Mouse (Mus musculus) limb, embryonic 14.5 days (tissue): ENCODE measurements around the gene Stat5a. TPM values are rescaled to one million over a fixed set of nuclear protein-coding genes. Genes with fewer than 3 reads are reported as not detected.

Experiments
- ATAC-seq: fragments of 200-750 bp; cut with Nextera tagmentation; 2 replicates; pipeline ENCODE4 v1.8.0; 2017; ENCODE audit warnings: low read depth, moderate number of reproducible peaks, moderate TSS enrichment; ENCODE audit not compliant: low FRiP score
- DNase-seq: peaks from one replicate; pipeline ENCODE4 v3.0.0-alpha.2; 2015; ENCODE audit warnings: low spot score
- H3K27ac ChIP-seq: fragments of 300-500 bp; sonication (generic); replicated peaks from 2 replicates; pipeline ENCODE4 v1.5.1; 2014; ENCODE audit warnings: low read depth, mild to moderate bottlenecking, low read length, moderate library complexity, mixed read lengths
- H3K27me3 ChIP-seq: fragments of 300-500 bp; sonication (generic); 2 replicates; pipeline ENCODE4 v1.6.1; 2014; ENCODE audit warnings: low read length, mixed read lengths; ENCODE audit not compliant: control insufficient read depth, insufficient read depth
- H3K36me3 ChIP-seq: fragments of 300-500 bp; sonication (generic); 2 replicates; pipeline ENCODE4 v1.6.1; 2014; ENCODE audit warnings: mild to moderate bottlenecking, low read length, moderate library complexity, mixed read lengths; ENCODE audit not compliant: control insufficient read depth, insufficient read depth
- H3K4me1 ChIP-seq: fragments of 300-500 bp; sonication (generic); 2 replicates; pipeline ENCODE4 v1.6.1; 2014; ENCODE audit warnings: antibody characterized with exemption, low read length, mixed read lengths; ENCODE audit not compliant: control insufficient read depth, insufficient read depth
- H3K4me2 ChIP-seq: fragments of 300-500 bp; sonication (generic); replicated peaks from 2 replicates; pipeline ENCODE4 v1.6.1; 2014; ENCODE audit warnings: low read depth, mild to moderate bottlenecking, low read length, moderate library complexity; ENCODE audit not compliant: severe bottlenecking
- H3K4me3 ChIP-seq: fragments of 300-500 bp; sonication (generic); replicated peaks from 2 replicates; pipeline ENCODE4 v1.5.1; 2014; ENCODE audit warnings: low read length
- H3K9ac ChIP-seq: fragments of 300-500 bp; sonication (generic); 2 replicates; pipeline ENCODE4 v1.6.1; 2014; ENCODE audit warnings: mild to moderate bottlenecking, low read depth, low read length, moderate library complexity; ENCODE audit not compliant: severe bottlenecking
- H3K9me3 ChIP-seq: fragments of 300-500 bp; sonication (generic); 2 replicates; pipeline ENCODE4 v1.6.1; 2016; ENCODE audit warnings: low read length; ENCODE audit not compliant: control insufficient read depth
- POLR2A ChIP-seq: fragments of 200-500 bp; IDR thresholded peaks from 2 replicates; pipeline ENCODE4 v1.8.0; 2012; ENCODE audit warnings: inconsistent platforms, mild to moderate bottlenecking, moderate library complexity, borderline replicate concordance; ENCODE audit not compliant: insufficient read depth, insufficient read length; ENCODE audit errors: extremely low read depth
- WGBS: fragments of 180-500 bp; shearing (Covaris S2); extraction: QIAGEN DNeasy Blood & Tissue Kit; methylation state at CpG from one replicate; pipeline ENCODE4 v1.1.7; 2014; 5-methylcytosine and 5-hydroxymethylcytosine counted together
- polyA plus RNA-seq, 2 experiments: library from polyadenylated mRNA; depleted of rRNA in 1 of 2; stranded (reverse) in 1 of 2; unstranded in 1 of 2; fragments of >200 nt; fragmentation: Nextera tagmentation in 1 of 2; extraction: Ambion mirVana in 1 of 2; gene quantifications; 2 replicates each; pipeline versions ENCODE4 v1.2.1 to v1.2.3; 2012 to 2014

Gene Stat5a
- polyA plus RNA-seq, 2 experiments: 7.8 to 8.0 TPM

DNA sequence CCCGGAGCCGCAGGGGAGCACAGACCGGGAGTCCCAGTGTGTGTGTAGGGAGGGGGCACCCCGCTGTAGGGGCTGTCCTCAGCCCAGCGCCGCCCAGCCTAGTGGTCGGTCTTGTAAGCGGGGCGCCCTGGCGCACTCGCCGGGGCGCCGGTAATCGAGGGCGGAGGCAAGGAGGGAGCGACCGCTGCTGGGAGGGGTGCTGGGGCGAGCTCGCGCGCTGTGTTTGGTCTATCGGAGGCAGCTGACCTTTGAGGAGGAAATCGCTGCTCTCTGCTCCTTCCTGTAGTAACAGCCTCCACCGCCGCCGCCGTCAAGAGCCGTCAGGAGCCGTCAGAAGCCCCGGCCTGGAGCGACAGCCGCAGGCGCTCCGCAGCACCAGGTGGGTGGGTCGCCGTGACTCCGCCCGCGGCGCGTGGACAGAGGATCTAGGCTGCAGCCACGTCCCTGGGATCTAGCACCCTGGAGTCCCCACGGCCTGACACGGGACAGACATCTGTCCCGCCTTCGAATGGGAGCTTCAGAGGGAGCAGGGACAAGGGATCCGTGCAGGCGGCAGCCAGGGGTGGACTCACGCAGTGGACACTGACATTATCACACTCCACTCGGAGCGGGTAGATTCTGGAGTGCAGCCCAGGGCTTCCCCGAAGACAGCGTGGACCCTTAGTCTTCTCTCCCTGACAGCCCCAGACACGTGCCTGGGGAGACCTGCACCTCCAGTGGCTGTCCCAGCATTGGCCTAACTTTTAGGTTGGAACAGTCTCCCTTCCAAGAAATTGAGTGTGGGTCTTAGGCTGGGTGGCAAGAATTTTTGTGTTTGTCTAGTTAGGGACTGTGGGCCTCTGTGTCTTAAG lies 1.3 kb downstream of the Stat5a start:
- ATAC-seq: peak; percentile 86
- 4% methylated on average over 50 of the region's 55 CpGs for WGBS
- no peak overlapping the region for H3K27ac ChIP-seq

DNA sequence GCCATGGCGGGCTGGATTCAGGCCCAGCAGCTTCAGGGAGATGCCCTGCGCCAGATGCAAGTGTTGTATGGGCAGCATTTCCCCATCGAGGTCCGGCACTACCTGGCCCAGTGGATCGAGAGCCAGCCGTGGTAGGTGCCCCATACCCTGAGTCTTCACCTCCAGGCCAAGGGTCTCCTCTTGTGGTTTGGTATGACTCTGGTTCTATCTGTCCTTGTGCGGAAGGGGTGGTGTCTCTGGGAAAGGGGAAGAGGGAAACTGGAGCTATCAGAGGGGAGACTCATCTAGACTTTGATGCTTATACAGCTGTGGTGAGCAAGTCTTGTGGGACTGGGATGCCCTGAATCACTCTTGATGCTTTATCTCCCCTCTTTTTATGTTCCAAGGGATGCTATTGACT lies 2.2 kb downstream of the Stat5a start:
- TF ChIP-seq POLR2A: no peak
- WGBS: 93% methylated on average over 3 of the region's 7 CpGs
- H3K9ac ChIP-seq: no peak overlapping the region
- H3K4me3 ChIP-seq: no peak overlapping the region
- peaks cover 19% of the 10 kb centered on the region; the same call in 1 of the 2 replicates for H3K27me3 ChIP-seq
- peaks cover 4% of the 10 kb centered on the region; the same call in 1 of the 2 replicates for H3K4me1 ChIP-seq
- no peaks in the 10 kb centered on the region for H3K9me3 ChIP-seq
- no peak overlapping the region for H3K27ac ChIP-seq
- DNase-seq (no peak), ATAC-seq (no peak)
- H3K36me3 ChIP-seq: no peaks in the 10 kb centered on the region
- H3K4me2 ChIP-seq: no peak overlapping the region

More for the DNA sequence above, 1.3 kb downstream of the Stat5a start:
- H3K4me1 ChIP-seq: peaks cover 4% of the 10 kb centered on the region; the same call in 1 of the 2 replicates
- no peaks in the 10 kb centered on the region for H3K36me3 ChIP-seq
- TF ChIP-seq POLR2A: no peak
- peak overlapping the region; percentile 47 for H3K4me3 ChIP-seq
- H3K9ac ChIP-seq: peak overlapping the region; percentile 56
- DNase-seq: peak; percentile 77
- peak overlapping the region; percentile 71 for H3K4me2 ChIP-seq
- no peaks in the 10 kb centered on the region for H3K9me3 ChIP-seq
- peaks cover 19% of the 10 kb centered on the region; the same call in 1 of the 2 replicates for H3K27me3 ChIP-seq

DNA sequence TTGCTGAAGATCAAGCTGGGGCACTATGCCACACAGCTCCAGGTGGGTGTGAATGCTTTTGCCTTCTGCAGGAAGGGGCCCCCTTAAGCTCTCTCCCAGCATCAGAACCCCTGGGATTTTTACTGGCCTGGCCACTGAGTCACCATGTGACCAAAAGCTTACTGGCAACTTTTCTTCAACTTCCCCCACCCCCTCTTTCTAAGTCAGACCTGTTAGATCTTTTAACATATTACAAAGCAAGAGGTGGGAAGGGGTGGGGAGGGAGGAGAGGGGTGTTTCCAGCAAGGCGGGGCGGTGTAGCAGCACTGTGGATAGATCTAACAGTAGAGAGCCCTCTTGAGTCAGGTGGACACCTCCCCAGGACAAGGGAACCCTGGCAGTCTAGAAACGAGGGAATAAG lies 2.7 kb downstream of the Stat5a start:
- Histone ChIP-seq H3K27ac (no peak overlapping the region), H3K4me3 (no peak overlapping the region), H3K36me3 (no peaks in the 10 kb centered on the region), H3K27me3 (peaks cover 19% of the 10 kb centered on the region; the same call in 1 of the 2 replicates), H3K9ac (no peak overlapping the region), H3K4me2 (no peak overlapping the region), H3K9me3 (no peaks in the 10 kb centered on the region), H3K4me1 (peaks cover 4% of the 10 kb centered on the region; the same call in 1 of the 2 replicates)
- no peak for ATAC-seq
- WGBS: 20% methylated on average over 3 of the region's 3 CpGs
- no peak for DNase-seq
- TF ChIP-seq POLR2A: no peak

DNA sequence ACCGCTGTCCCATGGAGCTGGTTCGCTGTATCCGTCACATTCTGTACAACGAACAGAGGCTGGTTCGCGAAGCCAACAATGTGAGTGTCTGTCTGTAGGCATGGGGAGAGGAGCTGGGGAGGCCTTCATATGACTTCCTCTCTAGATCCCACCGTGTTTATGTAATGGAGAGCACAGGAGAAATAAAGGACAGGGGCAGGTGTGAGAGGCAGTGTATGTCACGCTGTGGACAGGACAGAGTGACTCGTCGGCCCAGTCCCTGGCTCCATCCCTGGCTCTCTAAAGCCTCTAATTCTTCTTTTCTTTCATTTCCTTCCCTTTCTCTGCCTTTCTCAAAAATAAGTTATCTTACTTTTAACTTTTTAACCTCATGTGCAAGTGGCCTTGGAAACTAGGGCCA lies 4.0 kb downstream of the Stat5a start:
- ATAC-seq (no peak), DNase-seq (no peak)
- Histone ChIP-seq H3K4me3 (no peak overlapping the region), H3K9me3 (no peaks in the 10 kb centered on the region), H3K27me3 (peaks cover 19% of the 10 kb centered on the region; the same call in 1 of the 2 replicates), H3K36me3 (no peaks in the 10 kb centered on the region), H3K4me2 (no peak overlapping the region), H3K9ac (no peak overlapping the region), H3K4me1 (peaks cover 4% of the 10 kb centered on the region; the same call in 1 of the 2 replicates), H3K27ac (no peak overlapping the region)
- no peak for TF ChIP-seq POLR2A
- 82% methylated on average over 10 of the region's 10 CpGs for WGBS

DNA sequence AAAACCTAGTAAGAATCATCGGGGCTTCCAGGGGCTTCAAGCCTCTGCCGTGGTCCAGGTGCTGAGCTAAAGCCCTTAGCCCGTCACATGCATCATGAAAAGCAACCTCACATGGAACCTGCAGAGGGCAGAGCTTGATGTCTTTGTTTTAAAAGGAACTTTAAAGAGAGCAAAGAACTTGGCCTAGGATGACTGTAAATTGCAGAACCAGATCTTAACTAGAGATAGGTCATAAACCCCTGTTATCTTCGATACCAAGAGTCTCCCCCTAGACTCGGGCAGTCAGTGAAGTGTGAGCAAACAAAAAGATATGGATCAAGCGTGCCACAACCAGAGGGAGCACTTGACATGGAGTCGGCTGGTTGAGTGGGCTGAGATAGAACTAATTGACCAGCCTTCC lies 6.5 kb downstream of the Stat5a start:
- no peak for DNase-seq
- Histone ChIP-seq H3K9ac (no peak overlapping the region), H3K27me3 (peaks cover 14% of the 10 kb centered on the region; the same call in 1 of the 2 replicates), H3K4me2 (no peak overlapping the region), H3K4me1 (peaks cover 4% of the 10 kb centered on the region; the same call in 1 of the 2 replicates), H3K4me3 (no peak overlapping the region), H3K27ac (no peak overlapping the region), H3K9me3 (no peaks in the 10 kb centered on the region), H3K36me3 (no peaks in the 10 kb centered on the region)
- 86% methylated on average over 7 of the region's 7 CpGs for WGBS
- no peak for TF ChIP-seq POLR2A
- ATAC-seq: no peak
